Comparison of ENCODE assay signal across 22 mouse cellular contexts in genomic region chr10:42491158-42491557, GRCm38 (mm10). TPM values are rescaled to one million over a fixed set of nuclear protein-coding genes. Genes with fewer than 3 reads are reported as not detected.
A peak's percentile ranks its signal among the peaks of the same experiment; 100 is the strongest.
DNase-seq lines count a peak whose midpoint lies in the region; ATAC-seq and TF ChIP-seq lines count a peak whose summit lies in the region.
"Had no signal": no experiment of that assay in that cellular context is flagged by ENCODE, and none has a peak within 500 bp of the region (broad histone marks: within the 10 kb centered on the region; RNA-seq: fewer than 3 reads in every experiment).

No protein-coding gene starts in this region.

- no peaks in the 10 kb centered on the region for H3K27me3 ChIP-seq in heart, embryonic 16.5 days (ENCODE audit: control insufficient read depth, insufficient read depth, low read length)
- no peaks in the 10 kb centered on the region for H3K27me3 ChIP-seq in heart, adult 2 months (ENCODE audit: control insufficient read depth, insufficient read depth, low read length)
- no peaks in the 10 kb centered on the region for H3K27me3 ChIP-seq in forebrain, embryonic 14.5 days (replicated peaks; ENCODE audit: control insufficient read depth, insufficient read depth, low read length)
- H3K27me3 ChIP-seq: forebrain, embryonic 15.5 days; hindbrain, embryonic 13.5 days; midbrain, embryonic 13.5 days had no signal

- H3K4me1 ChIP-seq in heart, embryonic 16.5 days (ENCODE audit: control insufficient read depth, insufficient read depth, low read length) = peaks cover 10% of the 10 kb centered on the region
- H3K4me1 ChIP-seq in heart, adult 2 months (ENCODE audit: control insufficient read depth, insufficient read depth, low read length) = peaks cover 2% of the 10 kb centered on the region
- no peaks in the 10 kb centered on the region for H3K4me1 ChIP-seq in forebrain, embryonic 14.5 days (ENCODE audit: control insufficient read depth, insufficient read depth, low read length)
- H3K4me1 ChIP-seq: forebrain, embryonic 15.5 days; hindbrain, embryonic 13.5 days; midbrain, embryonic 13.5 days had no signal

- TF ChIP-seq CTCF in heart, adult 2 months (IDR thresholded peaks at IDR 0.05) = no peak

- no peak for ATAC-seq in heart, embryonic 16.5 days (replicated peaks; ENCODE audit: extremely low read depth, insufficient read depth, low FRiP score)
- no peak for ATAC-seq in forebrain, embryonic 14.5 days
- ATAC-seq: activated CD4-positive, CD25-positive, alpha-beta regulatory T cell, adult 4 months; forebrain, embryonic 15.5 days; midbrain, embryonic 13.5 days; Patski had no signal

- H3K4me2 ChIP-seq in heart, embryonic 16.5 days (ENCODE audit: low read depth, low read length) = peak overlapping the region; percentile 21; the same call in 1 of the 2 replicates
- H3K4me2 ChIP-seq in forebrain, embryonic 14.5 days (ENCODE audit: low read length) = no peak overlapping the region
- H3K4me2 ChIP-seq: forebrain, embryonic 15.5 days; hindbrain, embryonic 13.5 days; midbrain, embryonic 13.5 days had no signal

- no peaks in the 10 kb centered on the region for H3K36me3 ChIP-seq in heart, embryonic 16.5 days (ENCODE audit: control insufficient read depth, insufficient read depth)
- H3K36me3 ChIP-seq in heart, adult 2 months (ENCODE audit: control insufficient read depth, insufficient read depth, low read length) = no peaks in the 10 kb centered on the region; the same call in none of the 2 replicates
- H3K36me3 ChIP-seq in forebrain, embryonic 14.5 days (ENCODE audit: control insufficient read depth, insufficient read depth, low read length) = no peaks in the 10 kb centered on the region
- H3K36me3 ChIP-seq: embryonic facial prominence, embryonic 10.5 days; forebrain, embryonic 15.5 days; hindbrain, embryonic 13.5 days; midbrain, embryonic 13.5 days had no signal

- no peak for TF ChIP-seq EP300 in heart, adult 2 months (IDR thresholded peaks at IDR 0.05; ENCODE audit: insufficient read depth, low read depth, low read length)

- intact Hi-C loops in heart, adult 2 months (cut with DNase I) = no loop called here

- no peak overlapping the region for H3K4me3 ChIP-seq in heart, embryonic 16.5 days (ENCODE audit: low read length)
- H3K4me3 ChIP-seq in heart, adult 2 months = no peak overlapping the region
- H3K4me3 ChIP-seq in forebrain, embryonic 14.5 days (ENCODE audit: low read depth, low read length) = no peak overlapping the region
- H3K4me3 ChIP-seq: embryonic facial prominence, embryonic 10.5 days; erythroblast, embryonic 14.5 days; forebrain, embryonic 15.5 days; hindbrain, embryonic 13.5 days; midbrain, embryonic 13.5 days had no signal

- H3K9ac ChIP-seq in heart, embryonic 16.5 days (ENCODE audit: low read length) = no peak overlapping the region
- H3K9ac ChIP-seq in heart, adult 2 months (ENCODE audit: low read depth, low read length) = no peak overlapping the region
- H3K9ac ChIP-seq in forebrain, embryonic 14.5 days (ENCODE audit: low read length) = no peak overlapping the region
- H3K9ac ChIP-seq: forebrain, embryonic 15.5 days; hindbrain, embryonic 13.5 days; midbrain, embryonic 13.5 days had no signal

- no peak for TF ChIP-seq POLR2A in heart, adult 2 months (IDR thresholded peaks at IDR 0.05; ENCODE audit: insufficient read depth, low read depth, low read length)

- peak overlapping the region; percentile 24; the same call in 1 of the 2 replicates for H3K27ac ChIP-seq in heart, embryonic 16.5 days (ENCODE audit: low read length)
- no peak overlapping the region for H3K27ac ChIP-seq in heart, adult 2 months
- H3K27ac ChIP-seq in forebrain, embryonic 14.5 days (ENCODE audit: low read depth, low read length) = no peak overlapping the region
- H3K27ac ChIP-seq: embryonic facial prominence, embryonic 10.5 days; forebrain, embryonic 15.5 days; hindbrain, embryonic 13.5 days; macrophage; midbrain, embryonic 13.5 days had no signal

- 0% methylated on average over 1 of the region's 1 CpGs for WGBS in heart, embryonic 16.5 days
- WGBS in heart, adult 2 months = 9% methylated on average over 1 of the region's 1 CpGs
- WGBS in forebrain, embryonic 14.5 days = 56% methylated on average over 1 of the region's 1 CpGs

- DNase-seq in heart, adult 2 months = no peak
- DNase-seq in retina, postnatal 1 day = peak; percentile 42
- no peak for DNase-seq in retina, embryonic 14.5 days (ENCODE audit: low spot score)
- DNase-seq in induced T-regulatory cell, adult 2 months (ENCODE audit: low read depth) = peak; percentile 35
- DNase-seq in natural killer cell, adult 2 months (ENCODE audit: low spot score in 2 of 2) = no peak
- no peak for DNase-seq in forebrain, embryonic 14.5 days (ENCODE audit: low spot score)
- DNase-seq: adrenal gland, postnatal 25 days; cerebellum, adult 18-20 months; kidney, adult 18-20 months; kidney, postnatal 14 days; layer of hippocampus, adult 9-11 months; lung, adult 2 months; thymus, postnatal 25 days had no signal

- no peaks in the 10 kb centered on the region for H3K79me2 ChIP-seq in heart, adult 2 months (replicated peaks; ENCODE audit: control insufficient read depth, insufficient read depth, low read length)

- no peaks in the 10 kb centered on the region for H3K9me3 ChIP-seq in heart, embryonic 16.5 days (replicated peaks; ENCODE audit: control insufficient read depth, low read length)
- no peaks in the 10 kb centered on the region for H3K9me3 ChIP-seq in forebrain, embryonic 14.5 days (replicated peaks; ENCODE audit: control insufficient read depth, low read length)
- H3K9me3 ChIP-seq: embryonic facial prominence, embryonic 10.5 days; forebrain, embryonic 15.5 days; hindbrain, embryonic 13.5 days; midbrain, embryonic 13.5 days had no signal

RNA-seq across cellular contexts. Expression of gene Snx3, which starts 10.7 kb away (rescaled TPM):
- polyA plus RNA-seq in heart, embryonic 16.5 days (2015; fragmentation: Nextera tagmentation; extraction: Ambion mirVana) = 363 and 415 TPM in 2 replicates
- total RNA-seq in heart, adult 2 months (2021) = 100 to 1,000 TPM; 164 to 179 TPM
- 258 and 403 TPM in 2 replicates for polyA plus RNA-seq in heart, adult 2 months (2012; rRNA removed)
- 242 and 277 TPM in 2 replicates for polyA plus RNA-seq in forebrain, embryonic 14.5 days (2014; fragmentation: Nextera tagmentation; extraction: Ambion mirVana)

RNA-seq across cellular contexts. Expression of gene Afg1l, which starts 12.8 kb away (rescaled TPM):
- polyA plus RNA-seq in heart, embryonic 16.5 days (2015; fragmentation: Nextera tagmentation; extraction: Ambion mirVana) = 19.5 and 22.1 TPM in 2 replicates
- total RNA-seq in heart, adult 2 months (2021) = 10 to 100 TPM; 28.6 to 31.3 TPM
- 22.3 and 36.8 TPM in 2 replicates for polyA plus RNA-seq in heart, adult 2 months (2012; rRNA removed)
- 5.1 and 6.5 TPM in 2 replicates for polyA plus RNA-seq in forebrain, embryonic 14.5 days (2014; fragmentation: Nextera tagmentation; extraction: Ambion mirVana)

Comparison
In these comparisons a context has a peak if more than half of its experiments do, and no peak if none do; other contexts are left out.
1. DNase-seq: peak in retina, postnatal 1 day (single experiment) and induced T-regulatory cell, adult 2 months (single experiment); none in heart, adult 2 months (0 of 2), retina, embryonic 14.5 days (single experiment), natural killer cell, adult 2 months (0 of 2) and forebrain, embryonic 14.5 days (single experiment).